Mouse (Mus musculus) cortical plate, adult 2 months (tissue): Measurements from ENCODE around the gene Rab11fip4.
A peak's percentile ranks its signal among the peaks of the same experiment; 100 is the strongest.

Experiments used
- CTCF ChIP-seq: fragments of 200-500 bp; IDR thresholded peaks from 2 replicates; pipeline ENCODE4 v1.5.1; 2011; ENCODE audit warnings: mild to moderate bottlenecking, control low read depth, low read length; ENCODE audit not compliant: insufficient read depth; ENCODE audit errors: extremely low read depth
- POLR2A ChIP-seq: fragments of 200-500 bp; IDR thresholded peaks from 2 replicates; pipeline ENCODE4 v1.6.1; 2011; ENCODE audit warnings: mild to moderate bottlenecking, low read length, control low read depth; ENCODE audit not compliant: insufficient read depth; ENCODE audit errors: extremely low read depth

GRCm38 (mm10) chr11:79686501-79687121, 95.6 kb downstream of the Rab11fip4 start:
- TF ChIP-seq POLR2A (no peak), CTCF (peak; percentile 93)
